Mouse (Mus musculus): Measurements from ENCODE around the gene Zfp597. TPM values are rescaled to one million over a fixed set of nuclear protein-coding genes. Genes with fewer than 3 reads are reported as not detected.

Gene Zfp597
- total and polyA plus RNA-seq, 2 experiments: 1.6 to 8.5 TPM

GRCm38 (mm10) chr16:3896046-3896445 lies 11.7 kb upstream of the Zfp597 start:
- Histone ChIP-seq H3K4me3 (ENCODE audit: insufficient read depth, low read depth, low read length) (no peak overlapping the region), H3K9ac (ENCODE audit: low read depth, low read length) (no peak overlapping the region), H3K36me3 (ENCODE audit: control insufficient read depth, insufficient read depth, low read length) (peaks cover 52% of the 10 kb centered on the region), H3K79me2 (ENCODE audit: control insufficient read depth, insufficient read depth, low read length) (peaks cover 27% of the 10 kb centered on the region), H3K4me1 (ENCODE audit: control insufficient read depth, insufficient read depth, low read length) (peaks cover 8% of the 10 kb centered on the region), H3K27me3 (ENCODE audit: control insufficient read depth, insufficient read depth, low read length) (no peaks in the 10 kb centered on the region), H3K27ac (replicated peaks; ENCODE audit: insufficient read depth, low read depth, low read length) (no peak overlapping the region)
- TF ChIP-seq POLR2A (IDR thresholded peaks at IDR 0.05; ENCODE audit: extremely low read depth, insufficient read depth, low read length): no peak
- no peak for TF ChIP-seq CTCF (IDR thresholded peaks at IDR 0.05; ENCODE audit: low read depth, low read length)
- 79% methylated on average over 6 of the region's 6 CpGs for WGBS
- no peak for DNase-seq (ENCODE audit: extremely low read depth, low read depth, low spot score)

GRCm38 (mm10) chr16:3895173-3895792 lies 10.9 kb upstream of the Zfp597 start:
- Histone ChIP-seq H3K79me2 (ENCODE audit: control insufficient read depth, insufficient read depth, low read length) (peaks cover 27% of the 10 kb centered on the region), H3K4me3 (ENCODE audit: insufficient read depth, low read depth, low read length) (no peak overlapping the region; the same call in 1 of the 2 replicates), H3K9ac (ENCODE audit: low read depth, low read length) (peak overlapping the region; percentile 1; the same call in 1 of the 2 replicates), H3K36me3 (ENCODE audit: control insufficient read depth, insufficient read depth, low read length) (peaks cover 44% of the 10 kb centered on the region), H3K27ac (replicated peaks; ENCODE audit: insufficient read depth, low read depth, low read length) (peak overlapping the region; percentile 48), H3K4me1 (ENCODE audit: control insufficient read depth, insufficient read depth, low read length) (peaks cover 13% of the 10 kb centered on the region), H3K27me3 (ENCODE audit: control insufficient read depth, insufficient read depth, low read length) (no peaks in the 10 kb centered on the region)
- TF ChIP-seq POLR2A (IDR thresholded peaks at IDR 0.05; ENCODE audit: extremely low read depth, insufficient read depth, low read length) (no peak), CTCF (IDR thresholded peaks at IDR 0.05; ENCODE audit: low read depth, low read length) (no peak)
- WGBS: 59% methylated on average over 9 of the region's 9 CpGs
- peak; percentile 52 for DNase-seq (ENCODE audit: extremely low read depth, low read depth, low spot score)

- no peak for DNase-seq (ENCODE audit: extremely low read depth, low read depth, low spot score)
- no peak overlapping the region for H3K9ac ChIP-seq (ENCODE audit: low read depth, low read length)
- peaks cover 35% of the 10 kb centered on the region for H3K79me2 ChIP-seq (ENCODE audit: control insufficient read depth, insufficient read depth, low read length)
- no peak for TF ChIP-seq POLR2A (IDR thresholded peaks at IDR 0.05; ENCODE audit: extremely low read depth, insufficient read depth, low read length)
- no peak for TF ChIP-seq CTCF (IDR thresholded peaks at IDR 0.05; ENCODE audit: low read depth, low read length)
- peak overlapping the region; percentile 15 for H3K27ac ChIP-seq (replicated peaks; ENCODE audit: insufficient read depth, low read depth, low read length)
- peaks cover 15% of the 10 kb centered on the region for H3K4me1 ChIP-seq (ENCODE audit: control insufficient read depth, insufficient read depth, low read length)
- H3K27me3 ChIP-seq (ENCODE audit: control insufficient read depth, insufficient read depth, low read length): no peaks in the 10 kb centered on the region
- peaks cover 29% of the 10 kb centered on the region for H3K36me3 ChIP-seq (ENCODE audit: control insufficient read depth, insufficient read depth, low read length)
- no peak overlapping the region for H3K4me3 ChIP-seq (ENCODE audit: insufficient read depth, low read depth, low read length)
- WGBS: 8% methylated on average over 3 of the region's 3 CpGs
Observed at GRCm38 (mm10) chr16:3893739-3894138, 9.4 kb upstream of the Zfp597 start.

GRCm38 (mm10) chr16:3891621-3892295 lies 7.4 kb upstream of the Zfp597 start:
- H3K9ac ChIP-seq (ENCODE audit: low read depth, low read length): no peak overlapping the region
- H3K4me3 ChIP-seq (ENCODE audit: insufficient read depth, low read depth, low read length): no peak overlapping the region
- H3K27me3 ChIP-seq (ENCODE audit: control insufficient read depth, insufficient read depth, low read length): no peaks in the 10 kb centered on the region
- TF ChIP-seq POLR2A (IDR thresholded peaks at IDR 0.05; ENCODE audit: extremely low read depth, insufficient read depth, low read length): no peak
- TF ChIP-seq CTCF (IDR thresholded peaks at IDR 0.05; ENCODE audit: low read depth, low read length): no peak
- peaks cover 23% of the 10 kb centered on the region for H3K4me1 ChIP-seq (ENCODE audit: control insufficient read depth, insufficient read depth, low read length)
- WGBS: 92% methylated on average over 14 of the region's 14 CpGs
- no peak for DNase-seq (ENCODE audit: extremely low read depth, low read depth, low spot score)
- peaks cover 10% of the 10 kb centered on the region for H3K36me3 ChIP-seq (ENCODE audit: control insufficient read depth, insufficient read depth, low read length)
- H3K27ac ChIP-seq (replicated peaks; ENCODE audit: insufficient read depth, low read depth, low read length): no peak overlapping the region
- peaks cover 43% of the 10 kb centered on the region for H3K79me2 ChIP-seq (ENCODE audit: control insufficient read depth, insufficient read depth, low read length)

- Histone ChIP-seq H3K9ac (ENCODE audit: low read depth, low read length) (peak overlapping the region; percentile 99), H3K36me3 (ENCODE audit: control insufficient read depth, insufficient read depth, low read length) (no peaks in the 10 kb centered on the region), H3K79me2 (ENCODE audit: control insufficient read depth, insufficient read depth, low read length) (peaks cover 37% of the 10 kb centered on the region), H3K4me3 (ENCODE audit: insufficient read depth, low read depth, low read length) (peak overlapping the region; percentile 97), H3K4me1 (ENCODE audit: control insufficient read depth, insufficient read depth, low read length) (peaks cover 18% of the 10 kb centered on the region), H3K27ac (replicated peaks; ENCODE audit: insufficient read depth, low read depth, low read length) (peak overlapping the region; percentile 99), H3K27me3 (ENCODE audit: control insufficient read depth, insufficient read depth, low read length) (no peaks in the 10 kb centered on the region)
- under 1% methylated on average over 10 of the region's 10 CpGs for WGBS
- TF ChIP-seq POLR2A (IDR thresholded peaks at IDR 0.05; ENCODE audit: extremely low read depth, insufficient read depth, low read length): peak; percentile 61
- TF ChIP-seq CTCF (IDR thresholded peaks at IDR 0.05; ENCODE audit: low read depth, low read length): no peak
- DNase-seq (ENCODE audit: extremely low read depth, low read depth, low spot score): peak; percentile 97
Observed at GRCm38 (mm10) chr16:3885065-3885670, 807 bp upstream of the Zfp597 start.

All from liver, adult 2 months (tissue).